Mouse (Mus musculus): ENCODE data around the gene Kif19a. TPM values are rescaled to one million over a fixed set of nuclear protein-coding genes. Genes with fewer than 3 reads are reported as not detected.

The Kif19a gene
- polyA plus RNA-seq, 1 experiment = 3.8 TPM

GRCm38 (mm10) chr11:114810344-114810743, 45.2 kb downstream of the Kif19a start:
- DNase-seq (ENCODE audit: low read depth in 1 of 2, low spot score in 2 of 2) = no peak
- H3K27me3 ChIP-seq (ENCODE audit: control insufficient read depth, insufficient read depth, low read length) = no peaks in the 10 kb centered on the region
- H3K36me3 ChIP-seq (ENCODE audit: control insufficient read depth, insufficient read depth, low read length) = no peaks in the 10 kb centered on the region
- H3K4me1 ChIP-seq (ENCODE audit: control insufficient read depth, insufficient read depth, insufficient read length) = peaks cover 21% of the 10 kb centered on the region; the same call in 1 of the 2 replicates
- 29% methylated on average over 4 of the region's 4 CpGs for WGBS
- TF ChIP-seq CTCF (IDR thresholded peaks at IDR 0.05; ENCODE audit: extremely low read depth, insufficient read depth, insufficient read length, insufficient replicate concordance) (no peak), POLR2A (IDR thresholded peaks at IDR 0.05; ENCODE audit: low read depth, low read length) (no peak)
- no peak overlapping the region for H3K27ac ChIP-seq (ENCODE audit: insufficient read depth, low read length)
- no peak overlapping the region for H3K4me3 ChIP-seq (ENCODE audit: extremely low read depth, insufficient read depth, insufficient read length)

- WGBS = 13% methylated on average over 6 of the region's 6 CpGs
- no peaks in the 10 kb centered on the region for H3K36me3 ChIP-seq (ENCODE audit: control insufficient read depth, insufficient read depth, low read length)
- H3K4me1 ChIP-seq (ENCODE audit: control insufficient read depth, insufficient read depth, insufficient read length) = peaks cover 10% of the 10 kb centered on the region; the same call in 1 of the 2 replicates
- H3K4me3 ChIP-seq (ENCODE audit: extremely low read depth, insufficient read depth, insufficient read length) = no peak overlapping the region
- DNase-seq (ENCODE audit: low read depth in 1 of 2, low spot score in 2 of 2) = peak; percentile 47 to 84
- H3K27ac ChIP-seq (ENCODE audit: insufficient read depth, low read length) = no peak overlapping the region
- no peaks in the 10 kb centered on the region for H3K27me3 ChIP-seq (ENCODE audit: control insufficient read depth, insufficient read depth, low read length)
- TF ChIP-seq POLR2A (IDR thresholded peaks at IDR 0.05; ENCODE audit: low read depth, low read length) (no peak), CTCF (IDR thresholded peaks at IDR 0.05; ENCODE audit: extremely low read depth, insufficient read depth, insufficient read length, insufficient replicate concordance) (peak; percentile 92; the same call in 1 of the 2 replicates)
These were observed 47.6 kb downstream of the Kif19a start for GRCm38 (mm10) chr11:114812731-114813240.

GRCm38 (mm10) chr11:114814873-114815592, 49.8 kb downstream of the Kif19a start:
- WGBS = 46% methylated on average over 11 of the region's 11 CpGs
- Histone ChIP-seq H3K27ac (ENCODE audit: insufficient read depth, low read length) (no peak overlapping the region), H3K27me3 (ENCODE audit: control insufficient read depth, insufficient read depth, low read length) (no peaks in the 10 kb centered on the region), H3K4me1 (ENCODE audit: control insufficient read depth, insufficient read depth, insufficient read length) (peaks cover 7% of the 10 kb centered on the region; the same call in 1 of the 2 replicates), H3K36me3 (ENCODE audit: control insufficient read depth, insufficient read depth, low read length) (no peaks in the 10 kb centered on the region), H3K4me3 (ENCODE audit: extremely low read depth, insufficient read depth, insufficient read length) (no peak overlapping the region)
- TF ChIP-seq POLR2A (IDR thresholded peaks at IDR 0.05; ENCODE audit: low read depth, low read length) (no peak), CTCF (IDR thresholded peaks at IDR 0.05; ENCODE audit: extremely low read depth, insufficient read depth, insufficient read length, insufficient replicate concordance) (no peak)
- no peak for DNase-seq (ENCODE audit: low read depth in 1 of 2, low spot score in 2 of 2)

- H3K27me3 ChIP-seq (ENCODE audit: control insufficient read depth, insufficient read depth, low read length) = no peaks in the 10 kb centered on the region
- H3K4me1 ChIP-seq (ENCODE audit: control insufficient read depth, insufficient read depth, insufficient read length) = peaks cover 7% of the 10 kb centered on the region; the same call in 1 of the 2 replicates
These were observed 51.7 kb downstream of the Kif19a start for GRCm38 (mm10) chr11:114816934-114817333.

GRCm38 (mm10) chr11:114818185-114818584, 53.0 kb downstream of the Kif19a start:
- DNase-seq (ENCODE audit: low read depth in 1 of 2, low spot score in 2 of 2) = no peak

More at GRCm38 (mm10) chr11:114816934-114817333, 51.7 kb downstream of the Kif19a start:
- no peak for DNase-seq (ENCODE audit: low read depth in 1 of 2, low spot score in 2 of 2)
- WGBS = 86% methylated on average over 4 of the region's 4 CpGs
- Histone ChIP-seq H3K4me3 (ENCODE audit: extremely low read depth, insufficient read depth, insufficient read length) (no peak overlapping the region), H3K27ac (ENCODE audit: insufficient read depth, low read length) (no peak overlapping the region), H3K36me3 (ENCODE audit: control insufficient read depth, insufficient read depth, low read length) (no peaks in the 10 kb centered on the region)
- TF ChIP-seq CTCF (IDR thresholded peaks at IDR 0.05; ENCODE audit: extremely low read depth, insufficient read depth, insufficient read length, insufficient replicate concordance) (no peak), POLR2A (IDR thresholded peaks at IDR 0.05; ENCODE audit: low read depth, low read length) (no peak)

GRCm38 (mm10) chr11:114819110-114819509, 53.9 kb downstream of the Kif19a start:
- H3K4me1 ChIP-seq (ENCODE audit: control insufficient read depth, insufficient read depth, insufficient read length) = peaks cover 7% of the 10 kb centered on the region; the same call in 1 of the 2 replicates
- 84% methylated on average over 2 of the region's 2 CpGs for WGBS
- no peak overlapping the region for H3K27ac ChIP-seq (ENCODE audit: insufficient read depth, low read length)
- TF ChIP-seq CTCF (IDR thresholded peaks at IDR 0.05; ENCODE audit: extremely low read depth, insufficient read depth, insufficient read length, insufficient replicate concordance) = no peak
- no peak for TF ChIP-seq POLR2A (IDR thresholded peaks at IDR 0.05; ENCODE audit: low read depth, low read length)
- no peaks in the 10 kb centered on the region for H3K36me3 ChIP-seq (ENCODE audit: control insufficient read depth, insufficient read depth, low read length)
- H3K27me3 ChIP-seq (ENCODE audit: control insufficient read depth, insufficient read depth, low read length) = no peaks in the 10 kb centered on the region
- DNase-seq (ENCODE audit: low read depth in 1 of 2, low spot score in 2 of 2) = no peak
- H3K4me3 ChIP-seq (ENCODE audit: extremely low read depth, insufficient read depth, insufficient read length) = no peak overlapping the region

More at GRCm38 (mm10) chr11:114818185-114818584, 53.0 kb downstream of the Kif19a start:
- Histone ChIP-seq H3K27ac (ENCODE audit: insufficient read depth, low read length) (no peak overlapping the region), H3K4me3 (ENCODE audit: extremely low read depth, insufficient read depth, insufficient read length) (no peak overlapping the region), H3K4me1 (ENCODE audit: control insufficient read depth, insufficient read depth, insufficient read length) (peaks cover 7% of the 10 kb centered on the region; the same call in 1 of the 2 replicates), H3K27me3 (ENCODE audit: control insufficient read depth, insufficient read depth, low read length) (no peaks in the 10 kb centered on the region), H3K36me3 (ENCODE audit: control insufficient read depth, insufficient read depth, low read length) (no peaks in the 10 kb centered on the region)
- WGBS = 29% methylated on average over 7 of the region's 7 CpGs
- TF ChIP-seq POLR2A (IDR thresholded peaks at IDR 0.05; ENCODE audit: low read depth, low read length) = no peak
- TF ChIP-seq CTCF (IDR thresholded peaks at IDR 0.05; ENCODE audit: extremely low read depth, insufficient read depth, insufficient read length, insufficient replicate concordance) = no peak
